Mouse (Mus musculus) lung, postnatal 25 days (tissue): Measurements from ENCODE around the gene Des.

Source experiments
- DNase-seq: peaks from one replicate; pipeline ENCODE4 v3.0.0; 2022; ENCODE audit warnings: low spot score

Gene Des

GRCm38 (mm10) chr1:75360112-75361031, at the start of gene Des:
TSS of gene Des (plus strand) at chr1:75360329.
- DNase-seq: peak; percentile 50

- no peak for DNase-seq
Measured at GRCm38 (mm10) chr1:75311694-75312093, 48.4 kb upstream of the Des start.

GRCm38 (mm10) chr1:75315011-75315410, 45.1 kb upstream of the Des start:
- DNase-seq: no peak

GRCm38 (mm10) chr1:75315456-75316365, 44.4 kb upstream of the Des start:
- no peak for DNase-seq

- peak; percentile 91 for DNase-seq
Measured at GRCm38 (mm10) chr1:75316861-75317240, 43.3 kb upstream of the Des start.

- DNase-seq: peak; percentile 100
Measured at GRCm38 (mm10) chr1:75317241-75318201, 42.6 kb upstream of the Des start, which contains the start of gene Dnpep. TSS of gene Dnpep (minus strand) at chr1:75317990.

- DNase-seq: no peak
Measured at GRCm38 (mm10) chr1:75318301-75318700, 41.8 kb upstream of the Des start.

- DNase-seq: no peak
Measured at GRCm38 (mm10) chr1:75318736-75319135, 41.4 kb upstream of the Des start.

GRCm38 (mm10) chr1:75319166-75319565, 41.0 kb upstream of the Des start:
- DNase-seq: no peak

GRCm38 (mm10) chr1:75327461-75327860, 32.7 kb upstream of the Des start:
- DNase-seq: no peak

- no peak for DNase-seq
Measured at GRCm38 (mm10) chr1:75331271-75331670, 28.9 kb upstream of the Des start.

- DNase-seq: no peak
Measured at GRCm38 (mm10) chr1:75336461-75336860, 23.7 kb upstream of the Des start.

GRCm38 (mm10) chr1:75337097-75337496, 23.0 kb upstream of the Des start:
- DNase-seq: no peak

GRCm38 (mm10) chr1:75338091-75338694, 21.9 kb upstream of the Des start:
- DNase-seq: no peak

GRCm38 (mm10) chr1:75339337-75339736, 20.8 kb upstream of the Des start:
- DNase-seq: no peak

- DNase-seq: no peak
Measured at GRCm38 (mm10) chr1:75340519-75340918, 19.6 kb upstream of the Des start.

GRCm38 (mm10) chr1:75342874-75343416, 17.2 kb upstream of the Des start:
- DNase-seq: peak; percentile 74

GRCm38 (mm10) chr1:75344291-75345035, 15.7 kb upstream of the Des start:
- DNase-seq: peak; percentile 24

GRCm38 (mm10) chr1:75345036-75345935, 14.8 kb upstream of the Des start:
- DNase-seq: no peak
